Mouse (Mus musculus): ENCODE measurements around the gene Ncor2. TPM values are rescaled to one million over a fixed set of nuclear protein-coding genes. Genes with fewer than 3 reads are reported as not detected.
A peak's percentile ranks its signal among the peaks of the same experiment; 100 is the strongest.

Gene Ncor2
- polyA plus RNA-seq, 1 experiment from 2014 or later = 23.3 TPM

- no peaks in the 10 kb centered on the region for H3K9me3 ChIP-seq (ENCODE audit: control insufficient read depth, low read length)
- no peak overlapping the region for H3K9ac ChIP-seq (ENCODE audit: low read depth, low read length)
- peaks cover 31% of the 10 kb centered on the region for H3K4me1 ChIP-seq (ENCODE audit: control insufficient read depth, insufficient read depth, low read depth, low read length)
- H3K4me2 ChIP-seq (ENCODE audit: low read length) = no peak overlapping the region
- H3K27ac ChIP-seq (ENCODE audit: low read depth, low read length) = no peak overlapping the region
- no peaks in the 10 kb centered on the region for H3K27me3 ChIP-seq (replicated peaks; ENCODE audit: control insufficient read depth, insufficient read depth, low read length)
- no peak for ATAC-seq
- H3K4me3 ChIP-seq (ENCODE audit: low read length) = no peak overlapping the region
- 85% methylated on average over 16 of the region's 16 CpGs for WGBS
- H3K36me3 ChIP-seq (ENCODE audit: control insufficient read depth, insufficient read depth, low read length) = peaks cover 26% of the 10 kb centered on the region
Observed at GRCm38 (mm10) chr5:125106191-125106590, 72.8 kb downstream of the Ncor2 start.

GRCm38 (mm10) chr5:125104841-125105240 lies 74.2 kb downstream of the Ncor2 start:
- Histone ChIP-seq H3K27ac (ENCODE audit: low read depth, low read length) (no peak overlapping the region), H3K9me3 (ENCODE audit: control insufficient read depth, low read length) (no peaks in the 10 kb centered on the region), H3K4me1 (ENCODE audit: control insufficient read depth, insufficient read depth, low read depth, low read length) (peaks cover 24% of the 10 kb centered on the region), H3K27me3 (replicated peaks; ENCODE audit: control insufficient read depth, insufficient read depth, low read length) (no peaks in the 10 kb centered on the region), H3K4me2 (ENCODE audit: low read length) (no peak overlapping the region), H3K4me3 (ENCODE audit: low read length) (no peak overlapping the region), H3K36me3 (ENCODE audit: control insufficient read depth, insufficient read depth, low read length) (peaks cover 26% of the 10 kb centered on the region), H3K9ac (ENCODE audit: low read depth, low read length) (no peak overlapping the region)
- no peak for ATAC-seq
- WGBS = 62% methylated on average over 6 of the region's 6 CpGs

- peaks cover 20% of the 10 kb centered on the region for H3K36me3 ChIP-seq (ENCODE audit: control insufficient read depth, insufficient read depth, low read length)
- WGBS = 18% methylated on average over 6 of the region's 6 CpGs
- H3K4me2 ChIP-seq (ENCODE audit: low read length) = no peak overlapping the region
Observed at GRCm38 (mm10) chr5:125103396-125103795, 75.6 kb downstream of the Ncor2 start.

GRCm38 (mm10) chr5:125102907-125103306 lies 76.1 kb downstream of the Ncor2 start:
- peak overlapping the region; percentile 38; the same call in 1 of the 2 replicates for H3K9ac ChIP-seq (ENCODE audit: low read depth, low read length)
- H3K4me2 ChIP-seq (ENCODE audit: low read length) = no peak overlapping the region
- H3K4me3 ChIP-seq (ENCODE audit: low read length) = no peak overlapping the region
- peak; percentile 87 for ATAC-seq
- H3K27ac ChIP-seq (ENCODE audit: low read depth, low read length) = peak overlapping the region; percentile 81
- H3K4me1 ChIP-seq (ENCODE audit: control insufficient read depth, insufficient read depth, low read depth, low read length) = peaks cover 24% of the 10 kb centered on the region
- H3K9me3 ChIP-seq (ENCODE audit: control insufficient read depth, low read length) = no peaks in the 10 kb centered on the region
- H3K36me3 ChIP-seq (ENCODE audit: control insufficient read depth, insufficient read depth, low read length) = peaks cover 16% of the 10 kb centered on the region
- H3K27me3 ChIP-seq (replicated peaks; ENCODE audit: control insufficient read depth, insufficient read depth, low read length) = no peaks in the 10 kb centered on the region
- whole genome bisulfite sequencing = 33% methylated on average over 7 of the region's 7 CpGs

More at GRCm38 (mm10) chr5:125103396-125103795, 75.6 kb downstream of the Ncor2 start:
- Histone ChIP-seq H3K4me1 (ENCODE audit: control insufficient read depth, insufficient read depth, low read depth, low read length) (peaks cover 24% of the 10 kb centered on the region), H3K9ac (ENCODE audit: low read depth, low read length) (peak overlapping the region; percentile 38), H3K27me3 (replicated peaks; ENCODE audit: control insufficient read depth, insufficient read depth, low read length) (no peaks in the 10 kb centered on the region), H3K9me3 (ENCODE audit: control insufficient read depth, low read length) (no peaks in the 10 kb centered on the region), H3K4me3 (ENCODE audit: low read length) (no peak overlapping the region), H3K27ac (ENCODE audit: low read depth, low read length) (peak overlapping the region; percentile 81)
- ATAC-seq = peak; percentile 24

- WGBS = 55% methylated on average over 7 of the region's 8 CpGs
- Histone ChIP-seq H3K36me3 (ENCODE audit: control insufficient read depth, insufficient read depth, low read length) (peaks cover 20% of the 10 kb centered on the region), H3K9me3 (ENCODE audit: control insufficient read depth, low read length) (no peaks in the 10 kb centered on the region), H3K27ac (ENCODE audit: low read depth, low read length) (peak overlapping the region; percentile 81), H3K9ac (ENCODE audit: low read depth, low read length) (no peak overlapping the region), H3K27me3 (replicated peaks; ENCODE audit: control insufficient read depth, insufficient read depth, low read length) (no peaks in the 10 kb centered on the region), H3K4me3 (ENCODE audit: low read length) (no peak overlapping the region), H3K4me1 (ENCODE audit: control insufficient read depth, insufficient read depth, low read depth, low read length) (peaks cover 24% of the 10 kb centered on the region), H3K4me2 (ENCODE audit: low read length) (no peak overlapping the region)
- ATAC-seq = no peak
Observed at GRCm38 (mm10) chr5:125102352-125102751, 76.7 kb downstream of the Ncor2 start.

- Histone ChIP-seq H3K4me2 (ENCODE audit: low read length) (no peak overlapping the region), H3K9ac (ENCODE audit: low read depth, low read length) (no peak overlapping the region), H3K4me1 (ENCODE audit: control insufficient read depth, insufficient read depth, low read depth, low read length) (peaks cover 36% of the 10 kb centered on the region), H3K36me3 (ENCODE audit: control insufficient read depth, insufficient read depth, low read length) (peaks cover 18% of the 10 kb centered on the region; the same call in 1 of the 2 replicates), H3K27me3 (replicated peaks; ENCODE audit: control insufficient read depth, insufficient read depth, low read length) (no peaks in the 10 kb centered on the region), H3K9me3 (ENCODE audit: control insufficient read depth, low read length) (no peaks in the 10 kb centered on the region), H3K27ac (ENCODE audit: low read depth, low read length) (no peak overlapping the region), H3K4me3 (ENCODE audit: low read length) (no peak overlapping the region)
- WGBS = 92% methylated on average over 5 of the region's 5 CpGs
- ATAC-seq = no peak
Observed at GRCm38 (mm10) chr5:125099785-125100350, 79.2 kb downstream of the Ncor2 start.

GRCm38 (mm10) chr5:125098692-125099091 lies 80.3 kb downstream of the Ncor2 start:
- H3K4me1 ChIP-seq (ENCODE audit: control insufficient read depth, insufficient read depth, low read depth, low read length) = peaks cover 31% of the 10 kb centered on the region
- peaks cover 18% of the 10 kb centered on the region; the same call in 1 of the 2 replicates for H3K36me3 ChIP-seq (ENCODE audit: control insufficient read depth, insufficient read depth, low read length)

GRCm38 (mm10) chr5:125096368-125096767 lies 82.7 kb downstream of the Ncor2 start:
- H3K4me2 ChIP-seq (ENCODE audit: low read length) = no peak overlapping the region
- H3K27me3 ChIP-seq (replicated peaks; ENCODE audit: control insufficient read depth, insufficient read depth, low read length) = no peaks in the 10 kb centered on the region
- no peak for ATAC-seq
- no peak overlapping the region for H3K9ac ChIP-seq (ENCODE audit: low read depth, low read length)
- H3K9me3 ChIP-seq (ENCODE audit: control insufficient read depth, low read length) = no peaks in the 10 kb centered on the region
- H3K4me3 ChIP-seq (ENCODE audit: low read length) = no peak overlapping the region
- WGBS = 76% methylated on average over 11 of the region's 11 CpGs
- H3K36me3 ChIP-seq (ENCODE audit: control insufficient read depth, insufficient read depth, low read length) = peaks cover 17% of the 10 kb centered on the region
- peaks cover 19% of the 10 kb centered on the region for H3K4me1 ChIP-seq (ENCODE audit: control insufficient read depth, insufficient read depth, low read depth, low read length)
- 0 out of 2 replicates have a peak overlapping the region, but pooled peaks have one; percentile 18 for H3K27ac ChIP-seq (ENCODE audit: low read depth, low read length)

More at GRCm38 (mm10) chr5:125098692-125099091, 80.3 kb downstream of the Ncor2 start:
- Histone ChIP-seq H3K9ac (ENCODE audit: low read depth, low read length) (no peak overlapping the region), H3K27ac (ENCODE audit: low read depth, low read length) (no peak overlapping the region), H3K4me3 (ENCODE audit: low read length) (no peak overlapping the region), H3K9me3 (ENCODE audit: control insufficient read depth, low read length) (no peaks in the 10 kb centered on the region), H3K27me3 (replicated peaks; ENCODE audit: control insufficient read depth, insufficient read depth, low read length) (no peaks in the 10 kb centered on the region), H3K4me2 (ENCODE audit: low read length) (no peak overlapping the region)
- no peak for ATAC-seq
- WGBS = 90% methylated on average over 9 of the region's 9 CpGs

- Histone ChIP-seq H3K36me3 (ENCODE audit: control insufficient read depth, insufficient read depth, low read length) (peaks cover 22% of the 10 kb centered on the region), H3K9ac (ENCODE audit: low read depth, low read length) (no peak overlapping the region), H3K27me3 (replicated peaks; ENCODE audit: control insufficient read depth, insufficient read depth, low read length) (no peaks in the 10 kb centered on the region), H3K9me3 (ENCODE audit: control insufficient read depth, low read length) (no peaks in the 10 kb centered on the region), H3K27ac (ENCODE audit: low read depth, low read length) (peak overlapping the region; percentile 54), H3K4me2 (ENCODE audit: low read length) (no peak overlapping the region), H3K4me1 (ENCODE audit: control insufficient read depth, insufficient read depth, low read depth, low read length) (peaks cover 19% of the 10 kb centered on the region), H3K4me3 (ENCODE audit: low read length) (no peak overlapping the region)
- ATAC-seq = no peak
- WGBS = 47% methylated on average over 14 of the region's 14 CpGs
Observed at GRCm38 (mm10) chr5:125095525-125096175, 83.4 kb downstream of the Ncor2 start.

Measured in hindbrain, embryonic 16.5 days (tissue).